Mouse (Mus musculus) neural tube, embryonic 12.5 days (tissue): Measurements from ENCODE around the gene Shld2. TPM values are rescaled to one million over a fixed set of nuclear protein-coding genes. Genes with fewer than 3 reads are reported as not detected.

ENCODE experiments used
- ATAC-seq: fragments of 200-750 bp; cut with Nextera tagmentation; 2 replicates; pipeline ENCODE4 v1.8.0; 2017; ENCODE audit warnings: low read depth, mild to moderate bottlenecking, moderate TSS enrichment, moderate library complexity; ENCODE audit not compliant: low FRiP score
- H3K27ac ChIP-seq: fragments of 300-500 bp; sonication (generic); 2 replicates; pipeline ENCODE4 v1.5.1; 2016
- H3K27me3 ChIP-seq: fragments of 300-500 bp; sonication (generic); replicated peaks from 2 replicates; pipeline ENCODE4 v1.6.1; 2016; ENCODE audit warnings: mild to moderate bottlenecking
- H3K36me3 ChIP-seq: fragments of 300-500 bp; sonication (generic); 2 replicates; pipeline ENCODE4 v1.6.1; 2016; ENCODE audit warnings: mild to moderate bottlenecking
- H3K4me1 ChIP-seq: fragments of 300-500 bp; sonication (generic); 2 replicates; pipeline ENCODE4 v1.6.1; 2016
- H3K4me2 ChIP-seq: fragments of 300-500 bp; sonication (generic); replicated peaks from 2 replicates; pipeline ENCODE4 v1.6.1; 2016; ENCODE audit warnings: mild to moderate bottlenecking
- H3K4me3 ChIP-seq: fragments of 300-500 bp; sonication (generic); 2 replicates; pipeline ENCODE4 v1.5.1; 2016
- H3K9ac ChIP-seq: fragments of 300-500 bp; sonication (generic); 2 replicates; pipeline ENCODE4 v1.6.1; 2016; ENCODE audit warnings: mild to moderate bottlenecking
- H3K9me3 ChIP-seq: fragments of 300-500 bp; sonication (generic); 2 replicates; pipeline ENCODE4 v1.6.1; 2016; ENCODE audit warnings: mild to moderate bottlenecking
- WGBS: fragments of 180-500 bp; shearing (Covaris S2); methylation state at CpG from one replicate; pipeline ENCODE4 v1.1.7; 2016; 5-methylcytosine and 5-hydroxymethylcytosine counted together
- polyA plus RNA-seq: library from polyadenylated mRNA; unstranded; fragments of >200 nt; fragmentation: Nextera tagmentation; extraction: Ambion mirVana; gene quantifications from 2 replicates; pipeline ENCODE4 v1.2.1, GENCODE M21; 2016

Shld2 gene
- polyA plus RNA-seq, 1 experiment from 2014 or later: 7.2 TPM

GRCm38 (mm10) chr14:34297634-34298033 lies 12.7 kb downstream of the Shld2 start:
- ATAC-seq: no peak
- 50% methylated on average over 2 of the region's 2 CpGs for WGBS
- Histone ChIP-seq H3K4me3 (no peak overlapping the region), H3K4me1 (no peaks in the 10 kb centered on the region), H3K27me3 (no peaks in the 10 kb centered on the region), H3K27ac (no peak overlapping the region), H3K36me3 (no peaks in the 10 kb centered on the region), H3K9ac (no peak overlapping the region), H3K9me3 (no peaks in the 10 kb centered on the region), H3K4me2 (no peak overlapping the region)

DNA sequence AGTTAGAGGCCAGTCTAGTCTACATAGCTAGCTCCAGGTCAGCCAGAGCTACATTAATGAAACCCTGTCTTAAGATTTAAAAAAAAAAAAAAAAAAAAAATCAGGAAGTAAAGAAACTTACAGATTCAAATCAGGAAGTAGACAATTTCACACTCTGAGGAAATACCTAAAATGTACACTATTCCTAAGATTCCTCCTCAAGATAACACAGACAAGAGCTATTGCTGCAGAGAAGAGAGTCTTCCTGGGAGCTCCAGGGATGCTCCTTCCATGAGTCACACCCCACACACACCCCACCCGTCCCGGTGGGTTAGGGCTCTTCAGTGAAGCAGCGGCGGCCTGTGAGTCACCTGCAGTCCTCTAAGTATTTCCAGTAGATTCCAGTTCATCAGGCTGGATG lies 13.3 kb downstream of the Shld2 start:
- Histone ChIP-seq H3K36me3 (no peaks in the 10 kb centered on the region), H3K9me3 (no peaks in the 10 kb centered on the region), H3K27me3 (no peaks in the 10 kb centered on the region), H3K4me1 (no peaks in the 10 kb centered on the region), H3K4me3 (no peak overlapping the region), H3K27ac (no peak overlapping the region), H3K4me2 (no peak overlapping the region), H3K9ac (no peak overlapping the region)
- 70% methylated on average over 4 of the region's 4 CpGs for WGBS
- no peak for ATAC-seq

DNA sequence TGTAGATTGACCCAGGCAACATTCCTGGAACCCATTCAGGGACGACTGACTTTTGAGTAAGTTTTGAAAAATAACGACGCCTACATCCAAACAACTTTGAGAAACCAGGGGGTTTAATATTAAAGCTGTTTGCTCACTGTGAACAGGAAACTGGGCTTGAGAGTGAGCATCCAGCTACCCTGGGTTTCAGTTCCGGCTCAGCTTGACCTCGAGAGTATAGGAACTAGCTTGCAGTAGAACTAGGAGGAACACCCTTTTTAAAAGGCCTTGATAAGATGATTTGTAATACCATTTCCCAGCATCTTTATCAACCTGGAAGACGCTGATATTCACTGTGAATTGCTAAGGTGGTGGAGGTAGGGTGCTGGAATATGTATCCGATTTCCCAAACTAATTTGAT lies 13.9 kb downstream of the Shld2 start:
- Histone ChIP-seq H3K36me3 (no peaks in the 10 kb centered on the region), H3K27ac (no peak overlapping the region), H3K9ac (no peak overlapping the region), H3K4me1 (no peaks in the 10 kb centered on the region), H3K9me3 (no peaks in the 10 kb centered on the region), H3K4me3 (no peak overlapping the region), H3K4me2 (no peak overlapping the region), H3K27me3 (no peaks in the 10 kb centered on the region)
- 86% methylated on average over 7 of the region's 7 CpGs for WGBS
- no peak for ATAC-seq

- 88% methylated on average over 3 of the region's 3 CpGs for WGBS
- no peak for ATAC-seq
Observed at GRCm38 (mm10) chr14:34293641-34294040, 16.7 kb downstream of the Shld2 start.

DNA sequence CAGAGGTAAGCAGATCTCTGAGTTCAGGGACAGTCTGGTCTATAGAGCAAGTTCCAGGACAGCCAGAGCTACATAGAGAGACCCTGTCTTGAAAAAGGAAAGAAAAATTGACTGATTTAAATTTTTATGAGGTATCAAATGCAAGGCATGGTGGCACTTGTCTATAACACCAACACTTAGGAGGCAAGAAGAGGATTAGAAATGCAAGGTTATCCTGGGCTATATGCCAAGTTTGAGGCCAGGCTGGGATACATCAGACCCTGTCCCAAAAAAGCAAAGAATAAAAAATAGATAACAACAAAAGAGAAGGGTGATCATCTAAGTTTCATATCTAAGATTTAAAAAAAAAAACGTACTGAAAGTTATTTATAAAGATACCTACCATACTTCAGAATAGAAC lies 20.1 kb downstream of the Shld2 start:
- ATAC-seq: no peak
- WGBS: 53% methylated on average over 1 of the region's 1 CpGs
- Histone ChIP-seq H3K4me3 (no peak overlapping the region), H3K9ac (no peak overlapping the region), H3K9me3 (no peaks in the 10 kb centered on the region), H3K27me3 (no peaks in the 10 kb centered on the region), H3K4me1 (no peaks in the 10 kb centered on the region), H3K4me2 (no peak overlapping the region), H3K27ac (no peak overlapping the region), H3K36me3 (no peaks in the 10 kb centered on the region)

More at GRCm38 (mm10) chr14:34293641-34294040, 16.7 kb downstream of the Shld2 start:
- Histone ChIP-seq H3K4me1 (no peaks in the 10 kb centered on the region), H3K9me3 (no peaks in the 10 kb centered on the region), H3K9ac (no peak overlapping the region), H3K4me2 (no peak overlapping the region), H3K4me3 (no peak overlapping the region), H3K36me3 (no peaks in the 10 kb centered on the region), H3K27ac (no peak overlapping the region), H3K27me3 (no peaks in the 10 kb centered on the region)

GRCm38 (mm10) chr14:34289259-34290015 lies 20.9 kb downstream of the Shld2 start:
- Histone ChIP-seq H3K27me3 (no peaks in the 10 kb centered on the region), H3K4me2 (no peak overlapping the region), H3K4me3 (no peak overlapping the region), H3K9ac (no peak overlapping the region), H3K27ac (no peak overlapping the region), H3K36me3 (no peaks in the 10 kb centered on the region), H3K9me3 (no peaks in the 10 kb centered on the region), H3K4me1 (no peaks in the 10 kb centered on the region)
- WGBS: 66% methylated on average over 3 of the region's 3 CpGs
- ATAC-seq: no peak

DNA sequence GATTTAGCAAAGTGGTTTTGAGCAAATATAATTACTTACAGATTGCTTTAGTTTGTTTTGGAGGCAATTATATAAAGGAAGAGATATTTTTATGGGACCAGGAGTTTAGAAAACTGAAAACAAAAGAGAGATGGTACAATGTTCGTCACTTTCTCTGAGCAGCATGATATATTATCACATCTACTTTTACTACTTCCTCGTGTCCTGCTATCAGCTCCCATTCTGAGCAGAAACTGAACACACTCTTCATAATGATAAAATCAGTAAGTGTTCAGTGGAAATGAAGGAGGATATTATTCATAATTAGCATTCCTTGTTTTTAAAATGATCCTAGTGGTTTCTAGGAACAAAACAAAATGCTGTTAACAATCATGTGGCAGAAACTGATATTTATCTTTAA lies 21.9 kb downstream of the Shld2 start:
- H3K4me1 ChIP-seq: no peaks in the 10 kb centered on the region
- no peaks in the 10 kb centered on the region for H3K36me3 ChIP-seq
- no peaks in the 10 kb centered on the region for H3K9me3 ChIP-seq
- no peak overlapping the region for H3K4me3 ChIP-seq
- H3K4me2 ChIP-seq: no peak overlapping the region
- no peak overlapping the region for H3K27ac ChIP-seq
- H3K27me3 ChIP-seq: no peaks in the 10 kb centered on the region
- no peak overlapping the region for H3K9ac ChIP-seq
- ATAC-seq: no peak
- WGBS: 71% methylated on average over 2 of the region's 2 CpGs

DNA sequence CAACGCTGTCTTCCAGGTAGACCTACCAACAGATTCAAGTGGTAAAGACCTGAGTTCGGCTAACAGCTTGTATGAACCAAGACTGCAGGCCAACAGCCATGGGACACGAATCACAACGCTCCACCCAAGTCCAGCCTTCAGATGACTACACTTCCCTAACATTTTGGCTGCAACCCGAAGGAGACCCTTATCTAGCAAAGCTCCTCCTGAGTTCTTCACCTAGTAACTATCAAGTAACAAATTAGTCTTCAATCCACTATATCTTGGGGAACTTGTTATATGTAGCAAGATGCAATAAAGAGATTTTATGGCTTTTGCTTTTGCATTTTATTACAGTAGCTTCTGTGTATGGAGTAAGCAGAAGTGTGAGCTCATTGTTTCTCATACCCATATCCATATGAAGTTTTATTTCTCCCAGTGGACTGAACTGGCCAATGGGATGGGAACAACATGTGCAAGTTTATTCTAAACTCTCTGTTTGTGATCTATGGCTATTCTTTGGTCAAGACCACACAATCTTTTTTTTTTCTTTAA lies 28.5 kb downstream of the Shld2 start:
- no peak overlapping the region for H3K27ac ChIP-seq
- no peaks in the 10 kb centered on the region for H3K27me3 ChIP-seq
- H3K4me2 ChIP-seq: no peak overlapping the region
- WGBS: 96% methylated on average over 5 of the region's 5 CpGs
- H3K9ac ChIP-seq: no peak overlapping the region
- no peaks in the 10 kb centered on the region for H3K4me1 ChIP-seq
- no peak overlapping the region for H3K4me3 ChIP-seq
- H3K36me3 ChIP-seq: no peaks in the 10 kb centered on the region
- ATAC-seq: no peak
- H3K9me3 ChIP-seq: no peaks in the 10 kb centered on the region

DNA sequence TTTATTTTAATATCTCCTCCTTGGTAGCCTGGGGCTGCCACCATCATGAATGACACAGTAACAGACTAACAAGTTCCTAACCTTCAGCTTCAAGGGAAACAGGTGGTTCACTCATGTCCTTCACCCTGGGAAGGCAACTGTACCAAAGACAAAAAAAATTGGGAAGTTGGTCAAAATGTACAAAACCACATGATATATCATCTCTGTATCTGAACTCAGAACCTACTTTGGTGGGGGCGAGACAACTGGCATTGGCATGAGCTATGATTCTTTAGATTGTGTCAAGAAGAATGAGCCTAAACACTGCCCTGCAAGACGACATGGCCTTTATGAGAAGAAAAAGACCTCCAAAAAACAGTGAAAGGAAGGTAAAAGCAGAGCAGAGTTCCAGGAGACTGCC lies 29.5 kb downstream of the Shld2 start:
- no peak overlapping the region for H3K9ac ChIP-seq
- no peak for ATAC-seq
- no peak overlapping the region for H3K4me2 ChIP-seq
- no peaks in the 10 kb centered on the region for H3K27me3 ChIP-seq
- H3K27ac ChIP-seq: no peak overlapping the region
- no peaks in the 10 kb centered on the region for H3K4me1 ChIP-seq
- H3K4me3 ChIP-seq: no peak overlapping the region
- WGBS: 85% methylated on average over 2 of the region's 2 CpGs
- H3K9me3 ChIP-seq: no peaks in the 10 kb centered on the region
- no peaks in the 10 kb centered on the region for H3K36me3 ChIP-seq

- no peak overlapping the region for H3K27ac ChIP-seq
- WGBS: 73% methylated on average over 4 of the region's 4 CpGs
- no peak for ATAC-seq
- no peak overlapping the region for H3K4me2 ChIP-seq
- H3K9ac ChIP-seq: no peak overlapping the region
- no peaks in the 10 kb centered on the region for H3K27me3 ChIP-seq
- no peaks in the 10 kb centered on the region for H3K36me3 ChIP-seq
- H3K4me3 ChIP-seq: no peak overlapping the region
- H3K4me1 ChIP-seq: no peaks in the 10 kb centered on the region
- H3K9me3 ChIP-seq: no peaks in the 10 kb centered on the region
Observed at GRCm38 (mm10) chr14:34279726-34280125, 30.6 kb downstream of the Shld2 start.

DNA sequence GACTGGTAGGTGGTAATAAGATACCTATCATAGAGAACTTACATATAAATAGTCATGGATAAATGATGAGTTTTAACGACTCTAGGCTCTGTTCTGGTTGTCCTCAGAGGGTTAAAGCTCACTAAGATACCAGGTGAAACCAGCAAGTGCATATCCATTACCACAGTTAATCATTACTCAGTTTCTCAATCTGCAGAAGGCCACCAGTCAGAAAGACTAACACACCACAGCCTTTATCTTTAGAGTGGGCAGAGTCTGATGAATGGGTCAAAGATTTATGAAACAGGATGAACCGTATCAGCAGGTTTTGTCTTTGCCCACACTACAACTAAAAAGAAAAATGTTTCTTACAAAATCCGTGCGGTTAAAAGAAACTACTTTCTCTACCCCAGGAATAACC lies 35.1 kb downstream of the Shld2 start:
- Histone ChIP-seq H3K36me3 (no peaks in the 10 kb centered on the region), H3K27me3 (no peaks in the 10 kb centered on the region), H3K27ac (no peak overlapping the region), H3K4me2 (no peak overlapping the region), H3K9ac (no peak overlapping the region), H3K9me3 (no peaks in the 10 kb centered on the region), H3K4me1 (no peaks in the 10 kb centered on the region), H3K4me3 (no peak overlapping the region)
- 84% methylated on average over 4 of the region's 4 CpGs for WGBS
- no peak for ATAC-seq

GRCm38 (mm10) chr14:34274141-34274540 lies 36.2 kb downstream of the Shld2 start:
- no peaks in the 10 kb centered on the region for H3K9me3 ChIP-seq
- H3K4me3 ChIP-seq: no peak overlapping the region
- H3K27ac ChIP-seq: no peak overlapping the region
- WGBS: 94% methylated on average over 3 of the region's 3 CpGs
- no peaks in the 10 kb centered on the region for H3K27me3 ChIP-seq
- no peak overlapping the region for H3K4me2 ChIP-seq
- no peaks in the 10 kb centered on the region for H3K36me3 ChIP-seq
- H3K4me1 ChIP-seq: no peaks in the 10 kb centered on the region
- ATAC-seq: no peak
- H3K9ac ChIP-seq: no peak overlapping the region

- 75% methylated on average over 2 of the region's 2 CpGs for WGBS
- H3K4me3 ChIP-seq: no peak overlapping the region
Observed at GRCm38 (mm10) chr14:34273280-34273679, 37.0 kb downstream of the Shld2 start.

More at GRCm38 (mm10) chr14:34273280-34273679, 37.0 kb downstream of the Shld2 start:
- Histone ChIP-seq H3K4me1 (no peaks in the 10 kb centered on the region), H3K9me3 (no peaks in the 10 kb centered on the region), H3K27ac (no peak overlapping the region), H3K36me3 (no peaks in the 10 kb centered on the region), H3K4me2 (no peak overlapping the region), H3K9ac (no peak overlapping the region), H3K27me3 (no peaks in the 10 kb centered on the region)
- ATAC-seq: no peak
